Mouse (Mus musculus) hindbrain, embryonic 14.5 days (tissue): ENCODE measurements around the gene Plpp4. TPM values are rescaled to one million over a fixed set of nuclear protein-coding genes. Genes with fewer than 3 reads are reported as not detected.

Experiments used
- ATAC-seq: fragments of 200-750 bp; cut with Nextera tagmentation; 2 replicates; pipeline ENCODE4 v1.8.0; 2017; ENCODE audit warnings: moderate number of reproducible peaks, mild to moderate bottlenecking, moderate TSS enrichment, moderate library complexity; ENCODE audit not compliant: low FRiP score
- DNase-seq: peaks from one replicate; pipeline ENCODE4 v3.0.0-alpha.2; 2015; ENCODE audit warnings: low spot score
- H3K27ac ChIP-seq: fragments of 300-500 bp; sonication (generic); 2 replicates; pipeline ENCODE4 v1.5.1; 2014; ENCODE audit warnings: mild to moderate bottlenecking, moderate library complexity
- H3K27me3 ChIP-seq: fragments of 300-500 bp; sonication (generic); 2 replicates; pipeline ENCODE4 v1.6.1; 2014; ENCODE audit warnings: mild to moderate bottlenecking, low read length, mixed read lengths; ENCODE audit not compliant: control insufficient read depth, insufficient read depth
- H3K36me3 ChIP-seq: fragments of 300-500 bp; sonication (generic); replicated peaks from 2 replicates; pipeline ENCODE4 v1.6.1; 2014; ENCODE audit not compliant: control insufficient read depth, insufficient read depth
- H3K4me1 ChIP-seq: fragments of 300-500 bp; sonication (generic); replicated peaks from 2 replicates; pipeline ENCODE4 v1.6.1; 2014; ENCODE audit warnings: antibody characterized with exemption, low read length, mixed read lengths; ENCODE audit not compliant: control insufficient read depth, insufficient read depth
- H3K4me2 ChIP-seq: fragments of 300-500 bp; sonication (generic); replicated peaks from 2 replicates; pipeline ENCODE4 v1.6.1; 2014; ENCODE audit warnings: mild to moderate bottlenecking, moderate library complexity
- H3K4me3 ChIP-seq: fragments of 300-500 bp; sonication (generic); replicated peaks from 2 replicates; pipeline ENCODE4 v1.5.1; 2014; ENCODE audit warnings: mild to moderate bottlenecking, low read length
- H3K9ac ChIP-seq: fragments of 300-500 bp; sonication (generic); 2 replicates; pipeline ENCODE4 v1.6.1; 2014
- H3K9me3 ChIP-seq: fragments of 300-500 bp; sonication (generic); 2 replicates; pipeline ENCODE4 v1.6.1; 2016; ENCODE audit warnings: low read length; ENCODE audit not compliant: control insufficient read depth
- WGBS: fragments of 180-500 bp; shearing (Covaris S2); extraction: QIAGEN DNeasy Blood & Tissue Kit; methylation state at CpG from one replicate; pipeline ENCODE4 v1.1.7; 2014; 5-methylcytosine and 5-hydroxymethylcytosine counted together
- polyA plus RNA-seq: library from polyadenylated mRNA; unstranded; fragments of >200 nt; fragmentation: Nextera tagmentation; extraction: Ambion mirVana; gene quantifications from 2 replicates; pipeline ENCODE4 v1.2.1, GENCODE M21; 2014

Plpp4 gene
- 12.4 and 13.3 TPM in 2 replicates for polyA plus RNA-seq

GRCm38 (mm10) chr7:129256621-129257373 lies at the start of gene Plpp4:
TSS of gene Plpp4 (plus strand) at chr7:129257031.
- Histone ChIP-seq H3K4me1 (peaks cover 4% of the 10 kb centered on the region; the same call in 1 of the 2 replicates), H3K27ac (peak within 1 kb of the TSS; percentile 61), H3K9ac (peak within 1 kb of the TSS; percentile 70), H3K4me3 (peak within 1 kb of the TSS; percentile 54), H3K36me3 (no peaks in the 10 kb centered on the region), H3K27me3 (peaks cover 26% of the 10 kb centered on the region), H3K4me2 (peak within 1 kb of the TSS; percentile 94), H3K9me3 (no peaks in the 10 kb centered on the region)
- DNase-seq (peak; percentile 49), ATAC-seq (peak; percentile 68)
- WGBS, result 2% methylated on average over 63 of the region's 66 CpGs

- WGBS, result 64% methylated on average over 10 of the region's 10 CpGs
- ATAC-seq (no peak), DNase-seq (peak; percentile 61)
These were observed 40.8 kb upstream of the Plpp4 start for GRCm38 (mm10) chr7:129215926-129216543.

GRCm38 (mm10) chr7:129216547-129217195 lies 40.2 kb upstream of the Plpp4 start:
- Histone ChIP-seq H3K4me2 (no peak overlapping the region), H3K27ac (peak overlapping the region; percentile 66), H3K9ac (no peak overlapping the region), H3K36me3 (no peaks in the 10 kb centered on the region), H3K4me3 (no peak overlapping the region), H3K27me3 (no peaks in the 10 kb centered on the region), H3K4me1 (peaks cover 21% of the 10 kb centered on the region), H3K9me3 (no peaks in the 10 kb centered on the region)
- 56% methylated on average over 10 of the region's 10 CpGs for WGBS
- DNase-seq, result no peak
- ATAC-seq, result no peak

More at GRCm38 (mm10) chr7:129215926-129216543, 40.8 kb upstream of the Plpp4 start:
- Histone ChIP-seq H3K36me3 (no peaks in the 10 kb centered on the region), H3K9ac (no peak overlapping the region), H3K4me1 (peaks cover 21% of the 10 kb centered on the region), H3K27me3 (no peaks in the 10 kb centered on the region), H3K4me2 (no peak overlapping the region), H3K9me3 (no peaks in the 10 kb centered on the region), H3K4me3 (no peak overlapping the region), H3K27ac (peak overlapping the region; percentile 66)

GRCm38 (mm10) chr7:129220948-129221347 lies 35.9 kb upstream of the Plpp4 start:
- WGBS, result 73% methylated on average over 9 of the region's 9 CpGs
- ATAC-seq (no peak), DNase-seq (no peak)
- Histone ChIP-seq H3K9ac (no peak overlapping the region), H3K9me3 (no peaks in the 10 kb centered on the region), H3K4me1 (peaks cover 11% of the 10 kb centered on the region), H3K27ac (no peak overlapping the region), H3K27me3 (no peaks in the 10 kb centered on the region), H3K4me3 (no peak overlapping the region), H3K4me2 (no peak overlapping the region), H3K36me3 (no peaks in the 10 kb centered on the region)

GRCm38 (mm10) chr7:129221649-129222048 lies 35.2 kb upstream of the Plpp4 start:
- ATAC-seq, result no peak
- peaks cover 5% of the 10 kb centered on the region; the same call in 1 of the 2 replicates for H3K4me1 ChIP-seq
- H3K27me3 ChIP-seq, result no peaks in the 10 kb centered on the region
- H3K36me3 ChIP-seq, result no peaks in the 10 kb centered on the region
- H3K4me3 ChIP-seq, result no peak overlapping the region
- H3K27ac ChIP-seq, result no peak overlapping the region
- no peak overlapping the region for H3K9ac ChIP-seq
- H3K9me3 ChIP-seq, result no peaks in the 10 kb centered on the region
- H3K4me2 ChIP-seq, result no peak overlapping the region
- no peak for DNase-seq
- WGBS, result 92% methylated on average over 3 of the region's 3 CpGs

GRCm38 (mm10) chr7:129235410-129235809 lies 21.4 kb upstream of the Plpp4 start:
- Histone ChIP-seq H3K9me3 (no peaks in the 10 kb centered on the region), H3K27ac (no peak overlapping the region), H3K36me3 (no peaks in the 10 kb centered on the region), H3K27me3 (no peaks in the 10 kb centered on the region), H3K4me2 (no peak overlapping the region), H3K9ac (no peak overlapping the region), H3K4me1 (no peaks in the 10 kb centered on the region), H3K4me3 (no peak overlapping the region)
- DNase-seq, result peak; percentile 73
- 50% methylated on average over 2 of the region's 2 CpGs for WGBS
- no peak for ATAC-seq

- DNase-seq (no peak), ATAC-seq (no peak)
- 34% methylated on average over 5 of the region's 5 CpGs for WGBS
- Histone ChIP-seq H3K27ac (no peak overlapping the region), H3K9me3 (no peaks in the 10 kb centered on the region), H3K36me3 (no peaks in the 10 kb centered on the region), H3K4me1 (no peaks in the 10 kb centered on the region), H3K4me2 (no peak overlapping the region), H3K9ac (no peak overlapping the region), H3K4me3 (no peak overlapping the region), H3K27me3 (no peaks in the 10 kb centered on the region)
These were observed 20.8 kb upstream of the Plpp4 start for GRCm38 (mm10) chr7:129235995-129236394.

- H3K9me3 ChIP-seq, result no peaks in the 10 kb centered on the region
- no peaks in the 10 kb centered on the region; the same call in 1 of the 2 replicates for H3K4me1 ChIP-seq
- ATAC-seq, result no peak
- no peak overlapping the region for H3K4me3 ChIP-seq
- H3K36me3 ChIP-seq, result no peaks in the 10 kb centered on the region
- no peak overlapping the region for H3K27ac ChIP-seq
- H3K4me2 ChIP-seq, result no peak overlapping the region
- no peak overlapping the region for H3K9ac ChIP-seq
- DNase-seq, result no peak
- peaks cover 13% of the 10 kb centered on the region for H3K27me3 ChIP-seq
These were observed 5.8 kb upstream of the Plpp4 start for GRCm38 (mm10) chr7:129250981-129251380.

GRCm38 (mm10) chr7:129253406-129253805 lies 3.4 kb upstream of the Plpp4 start:
- no peak overlapping the region for H3K27ac ChIP-seq
- H3K4me2 ChIP-seq, result no peak overlapping the region
- WGBS, result 85% methylated on average over 6 of the region's 6 CpGs
- peaks cover 26% of the 10 kb centered on the region for H3K27me3 ChIP-seq
- H3K9ac ChIP-seq, result no peak overlapping the region
- DNase-seq, result no peak
- H3K9me3 ChIP-seq, result no peaks in the 10 kb centered on the region
- peaks cover 4% of the 10 kb centered on the region; the same call in 1 of the 2 replicates for H3K4me1 ChIP-seq
- H3K36me3 ChIP-seq, result no peaks in the 10 kb centered on the region
- no peak for ATAC-seq
- H3K4me3 ChIP-seq, result no peak overlapping the region
